Mouse (Mus musculus): ENCODE data around the gene Actr6. TPM values are rescaled to one million over a fixed set of nuclear protein-coding genes. Genes with fewer than 3 reads are reported as not detected.
"Not testable (repeated sequence)": the region's sequence is repeated elsewhere in the genome, so short reads cannot be mapped to it uniquely, and the experiment has no call there.

Gene Actr6
- polyA plus RNA-seq, 1 experiment, result 14.4 TPM

DNA sequence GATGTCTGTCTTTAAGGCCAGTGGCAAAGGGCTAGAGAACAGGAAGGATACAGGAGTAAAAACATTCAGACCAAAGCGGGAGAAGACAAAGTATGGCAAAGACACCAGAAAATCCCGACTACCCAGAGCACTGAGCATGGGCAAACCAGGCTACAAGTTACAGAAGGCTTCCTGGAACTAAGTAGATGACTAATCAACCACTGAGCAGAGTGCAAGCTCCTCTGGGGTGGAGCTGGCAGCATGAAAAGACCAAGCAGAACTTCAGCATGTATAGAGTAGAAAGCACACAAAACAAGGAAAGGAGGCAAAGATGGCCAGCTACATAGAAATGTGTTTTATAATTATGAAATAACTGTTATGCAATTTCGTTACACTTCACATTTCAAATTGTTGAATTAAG, 51.6 kb downstream of the Actr6 start:
- DNase-seq (ENCODE audit: low spot score), result no peak

DNA sequence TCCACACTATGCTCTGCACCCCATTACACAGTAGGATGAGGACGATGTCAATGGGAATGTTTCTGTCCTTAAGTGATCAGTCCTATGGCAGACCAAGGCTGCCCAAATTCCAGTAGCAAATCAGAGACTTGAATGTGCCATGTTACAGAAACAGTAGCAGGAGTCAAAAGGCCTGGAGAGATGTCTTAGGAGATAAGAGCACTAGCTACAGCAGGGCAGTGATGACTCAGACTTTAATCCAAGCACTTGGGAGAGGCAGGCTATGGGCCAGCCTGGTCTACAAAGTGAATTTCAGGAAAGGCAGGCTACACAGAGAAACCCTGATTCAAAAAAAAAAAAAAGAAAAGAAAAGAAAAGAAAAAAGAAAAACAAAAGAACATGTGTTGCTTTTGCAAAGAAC, 52.6 kb downstream of the Actr6 start:
- no peak for DNase-seq (ENCODE audit: low spot score)

DNA sequence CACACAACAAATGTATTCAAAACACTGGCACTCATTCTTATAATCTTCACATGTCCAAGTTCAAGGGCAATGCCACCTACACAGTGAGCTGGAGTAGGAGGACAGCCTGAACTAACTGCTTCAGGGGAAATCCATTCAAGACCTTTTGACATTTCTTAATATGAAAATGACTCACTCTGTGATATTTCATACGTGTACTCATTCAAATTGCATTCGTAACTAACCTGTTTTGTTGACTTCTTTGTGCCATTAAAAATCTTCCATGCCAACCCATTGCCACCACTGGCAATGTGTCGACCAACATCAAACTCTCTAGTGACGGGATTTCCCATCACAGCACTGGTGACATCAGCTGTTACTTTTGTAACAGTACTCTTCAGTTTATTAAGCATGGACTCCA, 54.0 kb downstream of the Actr6 start:
- no peak for DNase-seq (ENCODE audit: low spot score)

DNA sequence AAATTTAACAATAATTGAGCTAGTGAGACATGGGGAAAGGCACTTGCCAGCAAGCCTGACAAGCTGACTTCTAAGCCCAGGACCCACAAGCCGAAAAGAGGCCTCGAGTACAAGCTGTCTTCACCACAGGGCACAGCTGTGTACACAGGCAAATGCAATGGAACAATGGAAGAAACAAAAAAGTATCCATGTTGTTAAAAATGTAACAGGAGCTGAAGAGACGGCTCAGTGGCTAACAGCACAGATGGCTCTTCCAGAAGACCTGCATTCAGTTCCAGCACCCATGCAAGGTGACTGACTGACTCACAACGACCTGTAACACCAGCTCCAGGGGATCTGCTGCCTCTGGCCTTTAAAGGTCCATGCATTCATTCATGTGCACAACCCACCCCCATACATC, 55.5 kb downstream of the Actr6 start:
- DNase-seq (ENCODE audit: low spot score), result no peak

DNA sequence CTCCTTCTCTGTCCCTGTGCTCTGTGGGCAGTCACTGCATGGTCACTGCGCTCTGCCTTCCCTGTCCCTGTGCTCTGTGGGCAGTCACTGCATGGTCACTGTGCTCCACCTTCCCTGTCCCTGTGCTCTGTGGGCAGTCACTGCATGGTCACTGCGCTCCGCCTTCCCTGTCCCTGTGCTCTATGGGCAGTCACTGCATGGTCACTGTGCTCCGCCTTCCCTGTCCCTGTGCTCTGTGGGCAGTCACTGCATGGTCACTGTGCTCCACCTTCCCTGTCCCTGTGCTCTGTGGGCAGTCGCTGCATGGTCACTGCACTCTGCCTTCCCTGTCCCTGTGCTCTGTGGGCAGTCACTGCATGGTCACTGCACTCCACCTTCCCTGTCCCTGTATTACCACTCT, 61.7 kb downstream of the Actr6 start:
- not testable (repeated sequence) for DNase-seq (ENCODE audit: low spot score)

DNA sequence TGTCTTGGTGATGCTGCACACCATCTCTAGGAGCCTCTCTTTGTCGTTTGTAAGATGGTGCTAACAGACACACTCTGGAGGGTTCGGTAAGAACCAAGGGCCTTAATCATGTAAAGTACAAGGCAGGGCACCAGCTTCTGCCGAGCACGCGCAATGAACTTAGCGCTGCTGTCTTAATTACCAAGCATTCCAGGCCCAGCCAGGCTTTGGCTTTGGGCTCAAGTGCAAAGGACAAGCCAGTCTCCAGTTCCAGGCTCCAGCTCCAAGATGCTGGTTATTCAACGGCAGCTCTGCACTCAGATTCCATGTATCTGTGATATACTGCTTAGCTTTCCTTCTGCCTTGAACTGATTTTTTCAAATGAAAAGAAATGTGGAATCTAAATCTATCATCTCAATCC, 64.5 kb downstream of the Actr6 start:
- DNase-seq (ENCODE audit: low spot score), result no peak

DNA sequence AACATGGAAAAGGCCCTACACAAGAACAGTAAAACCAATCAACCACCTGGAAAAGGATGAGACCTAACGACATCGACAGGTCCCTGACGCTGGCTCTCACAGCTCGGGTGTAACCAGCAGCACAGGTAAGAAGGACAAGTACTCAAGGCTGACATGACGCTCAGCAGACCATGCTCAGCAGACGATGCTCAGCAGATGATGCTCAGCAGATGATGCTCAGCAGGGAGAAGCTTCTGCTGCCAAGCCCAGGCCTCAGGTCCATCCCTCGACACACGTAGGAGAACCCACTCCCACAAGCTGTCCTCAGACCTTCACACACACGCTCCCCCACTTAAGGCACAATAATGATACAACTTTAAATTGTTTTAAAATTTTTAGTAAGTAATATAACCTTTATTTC, 66.4 kb downstream of the Actr6 start:
- DNase-seq (ENCODE audit: low spot score), result no peak

DNA sequence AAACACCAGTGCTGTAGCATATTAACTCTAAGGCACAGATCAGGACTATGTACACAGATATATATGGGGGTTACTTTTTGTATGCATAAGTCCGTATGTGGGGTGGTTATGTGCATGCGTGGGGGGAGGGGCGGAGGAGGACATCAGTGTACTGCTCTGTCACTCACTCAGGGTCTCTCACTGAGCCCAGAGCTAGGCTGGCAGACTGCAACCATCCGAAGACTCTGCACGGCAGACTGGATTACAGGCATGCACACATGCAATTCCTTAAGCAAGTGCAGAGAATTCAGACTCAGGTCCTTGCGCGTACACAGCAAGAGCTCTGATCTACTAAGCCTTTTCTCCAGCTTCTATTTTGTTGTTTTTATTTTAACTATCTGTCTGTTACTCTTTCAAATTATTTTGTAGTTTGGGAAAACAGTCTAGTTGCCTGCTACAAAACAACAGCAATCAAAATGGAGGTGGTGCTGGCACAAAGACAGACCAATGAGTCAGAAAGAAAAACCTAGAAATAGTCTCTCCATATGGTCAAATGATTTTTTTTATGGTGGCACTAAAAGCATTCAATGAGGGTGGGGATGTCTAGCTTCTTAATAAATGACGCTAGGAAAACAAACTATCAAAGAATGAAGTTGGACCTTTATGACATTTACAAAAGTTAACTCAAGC, 67.0 kb downstream of the Actr6 start:
- no peak for DNase-seq (ENCODE audit: low spot score)

Other genes with a start within 250 kb of the Actr6 start
- 2.2 and 2.7 TPM in 2 replicates for gene Nr1h4, start 198.7 kb downstream of the Actr6 start, polyA plus RNA-seq (2012; rRNA removed)
- gene Slc17a8, start 111.0 kb downstream of the Actr6 start, polyA plus RNA-seq (2012; rRNA removed), result 0.01 and 0.04 TPM in 2 replicates
- 26.2 and 27.9 TPM in 2 replicates for gene Scyl2, start 46.0 kb downstream of the Actr6 start, polyA plus RNA-seq (2012; rRNA removed)
- gene Uhrf1bp1l, start 12.7 kb upstream of the Actr6 start, polyA plus RNA-seq (2012; rRNA removed), result 42.7 and 43.8 TPM in 2 replicates
- 0.16 and 0.29 TPM in 2 replicates for gene Anks1b, start 141.2 kb upstream of the Actr6 start, polyA plus RNA-seq (2012; rRNA removed)